Mouse (Mus musculus) limb, embryonic 10.5 days (tissue): ENCODE results near the gene Eya4. TPM values are rescaled to one million over a fixed set of nuclear protein-coding genes. Genes with fewer than 3 reads are reported as not detected.

Experiments used
- DNase-seq: peaks from one replicate; pipeline ENCODE4 v3.0.0-alpha.2; 2017; ENCODE audit warnings: low spot score
- H3K27ac ChIP-seq: fragments of 300-500 bp; sonication (generic); 2 replicates; pipeline ENCODE4 v1.5.1; 2016; ENCODE audit warnings: mild to moderate bottlenecking
- H3K27me3 ChIP-seq: fragments of 300-500 bp; sonication (generic); 2 replicates; pipeline ENCODE4 v1.6.1; 2016; ENCODE audit warnings: low read depth, mild to moderate bottlenecking; ENCODE audit not compliant: poor library complexity, severe bottlenecking
- H3K36me3 ChIP-seq: fragments of 300-500 bp; sonication (generic); 2 replicates; pipeline ENCODE4 v1.6.1; 2016; ENCODE audit warnings: mild to moderate bottlenecking, moderate library complexity
- H3K4me1 ChIP-seq: fragments of 300-500 bp; sonication (generic); 2 replicates; pipeline ENCODE4 v1.6.1; 2016
- H3K4me3 ChIP-seq: fragments of 300-500 bp; sonication (generic); 2 replicates; pipeline ENCODE4 v1.5.1; 2016; ENCODE audit warnings: mild to moderate bottlenecking, moderate library complexity
- H3K9me3 ChIP-seq: fragments of 300-500 bp; sonication (generic); replicated peaks from 2 replicates; pipeline ENCODE4 v1.6.1; 2016; ENCODE audit warnings: mild to moderate bottlenecking
- WGBS: fragments of 180-500 bp; shearing (Covaris S2); methylation state at CpG from one replicate; pipeline ENCODE4 v1.1.7; 2016; 5-methylcytosine and 5-hydroxymethylcytosine counted together
- polyA plus RNA-seq: library from polyadenylated mRNA; unstranded; fragments of >200 nt; fragmentation: Nextera tagmentation; extraction: Ambion mirVana; gene quantifications from 2 replicates; pipeline ENCODE4 v1.2.1, GENCODE M21; 2016

Eya4 gene
- polyA plus RNA-seq, 1 experiment from 2014 or later: 8.5 TPM

DNA sequence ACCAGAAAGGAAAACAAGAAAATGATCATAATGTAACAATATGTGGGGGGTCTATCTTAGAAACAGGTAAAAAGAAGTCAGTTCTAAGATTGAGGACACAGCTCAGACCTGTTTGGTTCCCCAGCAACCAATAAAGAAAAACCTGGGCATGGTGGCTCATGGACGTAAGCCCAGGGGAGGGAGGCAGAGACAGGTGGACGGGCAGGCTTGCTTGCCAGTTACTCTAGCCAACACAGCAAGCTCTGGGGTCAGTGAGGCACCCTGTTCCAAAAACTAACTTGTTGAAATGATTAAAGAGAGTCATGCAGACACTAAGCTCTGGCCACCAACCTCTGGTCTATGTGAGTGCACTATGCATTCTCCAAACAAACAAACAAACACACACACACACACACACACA lies 139.2 kb downstream of the Eya4 start:
- Histone ChIP-seq H3K27me3 (no peaks in the 10 kb centered on the region), H3K36me3 (no peaks in the 10 kb centered on the region), H3K4me1 (no peaks in the 10 kb centered on the region; the same call in 1 of the 2 replicates), H3K4me3 (no peak overlapping the region), H3K27ac (no peak overlapping the region), H3K9me3 (no peaks in the 10 kb centered on the region)
- WGBS: 77% methylated on average over 2 of the region's 2 CpGs
- DNase-seq: no peak

DNA sequence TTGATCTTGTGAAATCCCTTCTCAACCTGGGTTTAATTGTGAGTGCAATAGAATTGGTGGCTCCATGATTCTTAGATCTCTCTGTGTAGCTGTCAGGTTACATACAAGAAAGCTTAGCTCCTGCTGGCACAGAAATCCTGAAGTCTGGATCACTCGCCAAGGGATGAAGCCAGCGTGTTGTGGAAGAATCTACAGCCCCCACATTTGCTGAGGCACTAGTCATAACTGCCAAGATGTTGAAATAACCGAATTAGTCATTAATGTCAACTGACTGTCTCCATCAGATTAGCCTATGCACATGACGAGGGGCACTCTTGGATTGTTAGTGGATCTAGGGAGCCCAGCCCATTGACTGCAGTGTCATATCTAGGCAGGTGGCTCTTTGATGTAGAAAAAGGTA lies 146.7 kb downstream of the Eya4 start:
- Histone ChIP-seq H3K27me3 (no peaks in the 10 kb centered on the region), H3K9me3 (no peaks in the 10 kb centered on the region), H3K27ac (no peak overlapping the region), H3K4me3 (no peak overlapping the region), H3K36me3 (no peaks in the 10 kb centered on the region), H3K4me1 (peaks cover 19% of the 10 kb centered on the region)
- WGBS: 63% methylated on average over 4 of the region's 4 CpGs
- no peak for DNase-seq

DNA sequence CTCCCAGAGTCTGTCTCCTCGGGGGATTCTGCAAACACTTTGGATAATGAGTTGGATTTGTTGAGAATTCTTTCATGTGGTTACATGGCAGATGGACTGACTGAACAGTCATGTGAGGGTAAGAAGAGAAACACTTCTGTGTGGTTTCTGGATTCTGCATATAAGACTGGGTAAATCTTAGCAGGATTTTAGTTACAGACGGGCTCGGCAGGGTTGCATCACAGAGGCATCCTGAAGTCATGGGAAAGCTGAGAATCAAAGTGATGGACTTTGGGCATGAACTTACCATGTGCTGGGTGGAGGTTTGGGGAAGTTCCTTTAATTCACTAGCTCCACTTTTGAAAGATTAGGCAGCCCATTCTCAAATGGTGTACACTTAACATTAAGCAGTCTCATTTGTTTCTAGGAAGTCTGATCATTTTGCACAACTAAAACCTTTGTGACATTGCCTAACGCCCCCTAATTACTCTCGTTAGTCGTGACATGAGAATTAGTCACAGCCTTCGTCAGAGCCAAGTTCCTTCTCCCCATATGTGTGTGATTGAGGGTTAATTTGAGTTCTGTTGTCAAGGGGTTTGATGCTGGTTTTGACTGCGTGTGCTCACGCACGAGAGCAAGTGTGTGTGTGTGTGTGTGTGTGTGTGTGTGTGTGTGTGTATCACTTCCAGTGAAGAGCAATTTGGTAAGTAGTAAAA lies 147.3 kb downstream of the Eya4 start:
- H3K4me1 ChIP-seq: peaks cover 19% of the 10 kb centered on the region
- H3K9me3 ChIP-seq: no peaks in the 10 kb centered on the region
- 51% methylated on average over 10 of the region's 10 CpGs for WGBS
- DNase-seq: no peak
- H3K36me3 ChIP-seq: no peaks in the 10 kb centered on the region
- no peak overlapping the region for H3K27ac ChIP-seq
- H3K4me3 ChIP-seq: no peak overlapping the region
- no peaks in the 10 kb centered on the region for H3K27me3 ChIP-seq

DNA sequence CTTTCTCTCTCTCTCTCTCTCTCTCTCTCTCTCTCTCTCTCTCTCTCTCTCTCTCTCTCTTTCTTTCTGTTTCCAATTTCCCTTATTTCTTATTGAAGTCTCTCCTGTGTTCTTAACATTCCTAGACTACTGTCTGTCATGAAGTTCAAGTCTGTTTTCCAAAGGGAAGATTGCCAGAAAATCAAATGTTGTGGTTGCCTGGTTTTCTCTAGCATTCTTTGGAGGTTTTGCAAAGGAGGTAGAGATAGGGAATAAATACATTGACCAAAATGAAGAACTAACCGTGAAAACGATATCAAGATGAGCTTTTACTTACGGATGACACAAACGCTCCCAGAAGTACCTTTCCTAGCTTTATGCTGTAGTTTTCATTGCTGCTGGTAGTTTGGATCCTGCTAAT lies 148.0 kb downstream of the Eya4 start:
- Histone ChIP-seq H3K27ac (no peak overlapping the region), H3K27me3 (no peaks in the 10 kb centered on the region), H3K4me3 (no peak overlapping the region), H3K4me1 (peaks cover 19% of the 10 kb centered on the region), H3K9me3 (no peaks in the 10 kb centered on the region), H3K36me3 (no peaks in the 10 kb centered on the region)
- DNase-seq: no peak
- 96% methylated on average over 4 of the region's 4 CpGs for WGBS

DNA sequence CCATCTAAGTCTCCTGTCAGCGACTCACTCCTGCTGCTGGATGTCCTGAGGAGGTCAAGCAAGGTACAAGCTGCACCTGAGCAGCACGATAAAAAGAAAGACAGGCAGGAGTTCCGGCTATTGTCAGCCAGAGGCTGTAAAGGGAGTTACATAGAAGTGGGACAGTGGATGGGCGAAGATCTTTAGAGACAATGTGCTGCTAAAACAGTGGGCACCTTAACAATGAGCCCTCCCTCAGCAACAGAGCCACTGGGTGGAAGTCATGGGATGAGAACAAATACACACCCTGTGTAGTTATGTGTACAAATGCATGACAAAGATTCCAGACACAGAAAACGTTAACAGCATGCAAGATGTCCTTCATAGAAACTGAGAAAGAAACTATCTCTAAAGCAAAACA lies 152.3 kb downstream of the Eya4 start:
- H3K9me3 ChIP-seq: no peaks in the 10 kb centered on the region
- H3K27me3 ChIP-seq: no peaks in the 10 kb centered on the region
- H3K4me3 ChIP-seq: no peak overlapping the region
- WGBS: 86% methylated on average over 5 of the region's 5 CpGs
- no peaks in the 10 kb centered on the region for H3K36me3 ChIP-seq
- no peak overlapping the region for H3K27ac ChIP-seq
- DNase-seq: no peak
- peaks cover 9% of the 10 kb centered on the region for H3K4me1 ChIP-seq

DNA sequence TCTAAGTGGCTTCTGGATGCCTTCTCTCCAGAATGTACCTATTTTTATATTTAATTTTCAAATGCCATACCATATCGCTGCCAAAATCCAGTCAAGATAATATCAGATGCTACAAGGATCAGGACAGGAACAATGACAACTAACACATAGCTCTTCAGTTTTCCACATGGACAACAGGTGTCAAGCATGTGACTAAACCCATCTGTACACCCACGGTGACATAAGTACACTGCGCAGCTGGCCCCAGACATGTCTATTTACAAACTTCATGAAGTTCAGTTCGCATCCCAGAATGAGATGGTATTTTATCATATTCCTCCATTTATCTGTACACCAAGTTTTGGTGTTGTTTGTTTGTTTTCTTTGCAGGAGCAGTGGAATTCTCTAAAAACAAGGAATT lies 154.2 kb downstream of the Eya4 start:
- Histone ChIP-seq H3K36me3 (no peaks in the 10 kb centered on the region), H3K4me1 (peaks cover 5% of the 10 kb centered on the region), H3K4me3 (no peak overlapping the region), H3K9me3 (no peaks in the 10 kb centered on the region), H3K27ac (no peak overlapping the region), H3K27me3 (no peaks in the 10 kb centered on the region)
- 93% methylated on average over 4 of the region's 4 CpGs for WGBS
- no peak for DNase-seq

DNA sequence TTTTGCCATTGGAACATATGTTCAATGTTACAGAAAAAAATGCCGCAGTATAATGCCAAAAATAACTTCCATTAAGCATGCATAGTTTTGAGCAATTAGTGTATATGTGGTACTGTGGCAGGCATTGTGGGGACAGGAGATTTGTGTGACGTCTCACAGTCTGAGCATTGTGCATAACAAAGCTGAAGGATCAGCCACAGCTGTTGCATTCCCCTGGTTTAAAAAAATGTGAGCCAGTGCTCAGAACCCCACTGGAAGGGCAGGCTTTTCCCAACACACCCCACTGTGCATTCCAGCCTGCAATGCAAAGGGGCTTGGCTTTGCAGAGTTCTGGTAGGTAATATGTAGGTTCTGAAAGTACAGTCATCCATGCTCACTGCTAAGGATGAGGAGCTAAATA lies 155.2 kb downstream of the Eya4 start:
- no peaks in the 10 kb centered on the region for H3K9me3 ChIP-seq
- WGBS: 66% methylated on average over 2 of the region's 2 CpGs
- DNase-seq: no peak
- H3K27me3 ChIP-seq: no peaks in the 10 kb centered on the region
- no peak overlapping the region for H3K4me3 ChIP-seq
- H3K4me1 ChIP-seq: peaks cover 5% of the 10 kb centered on the region
- H3K36me3 ChIP-seq: no peaks in the 10 kb centered on the region
- no peak overlapping the region for H3K27ac ChIP-seq

DNA sequence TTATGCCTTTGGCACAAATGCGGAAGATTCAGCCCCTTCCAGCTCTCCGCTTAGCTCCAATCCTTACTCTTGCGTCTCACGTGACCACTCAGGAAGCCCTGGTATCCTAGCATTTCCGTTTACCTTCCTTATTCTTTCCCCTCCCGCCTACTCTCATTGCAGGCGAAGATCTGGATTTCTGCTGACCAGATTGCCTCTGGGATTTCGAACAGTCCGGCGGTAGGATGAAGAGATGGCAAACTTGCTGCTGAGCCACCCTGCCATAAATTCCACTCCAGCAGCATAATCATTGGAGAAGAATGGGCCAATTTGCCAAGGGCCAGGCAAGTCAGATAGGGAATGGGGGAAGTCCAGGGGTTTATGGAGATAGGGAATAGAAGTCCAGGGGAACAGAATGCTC lies 160.8 kb downstream of the Eya4 start:
- Histone ChIP-seq H3K4me3 (no peak overlapping the region), H3K4me1 (peaks cover 8% of the 10 kb centered on the region; the same call in 1 of the 2 replicates), H3K36me3 (no peaks in the 10 kb centered on the region), H3K9me3 (no peaks in the 10 kb centered on the region), H3K27ac (no peak overlapping the region), H3K27me3 (no peaks in the 10 kb centered on the region)
- WGBS: 79% methylated on average over 10 of the region's 10 CpGs
- DNase-seq: no peak

DNA sequence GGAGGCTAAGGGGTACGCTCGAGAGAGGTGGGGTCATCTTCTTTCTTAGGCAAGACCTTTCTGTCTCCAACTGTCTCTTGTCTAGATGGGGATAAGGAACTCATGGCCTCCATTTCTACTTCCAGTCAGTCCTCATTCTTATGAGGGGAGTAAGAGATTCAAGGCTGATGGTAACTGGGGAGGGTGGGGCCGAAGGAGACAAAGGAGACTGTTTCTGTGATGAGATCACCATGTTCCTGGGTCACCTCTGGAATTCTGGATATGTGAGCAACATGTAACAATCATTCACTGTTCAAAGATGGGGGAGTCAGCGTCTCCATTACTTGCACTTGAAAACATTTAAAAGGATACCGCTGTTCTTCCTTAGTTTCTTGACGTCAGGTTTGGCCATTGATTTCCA lies 165.2 kb downstream of the Eya4 start:
- no peak for DNase-seq
- H3K4me1 ChIP-seq: peaks cover 8% of the 10 kb centered on the region; the same call in 1 of the 2 replicates
- no peaks in the 10 kb centered on the region for H3K36me3 ChIP-seq
- no peaks in the 10 kb centered on the region for H3K9me3 ChIP-seq
- H3K27me3 ChIP-seq: no peaks in the 10 kb centered on the region
- no peak overlapping the region for H3K4me3 ChIP-seq
- no peak overlapping the region for H3K27ac ChIP-seq
- WGBS: 92% methylated on average over 6 of the region's 6 CpGs

DNA sequence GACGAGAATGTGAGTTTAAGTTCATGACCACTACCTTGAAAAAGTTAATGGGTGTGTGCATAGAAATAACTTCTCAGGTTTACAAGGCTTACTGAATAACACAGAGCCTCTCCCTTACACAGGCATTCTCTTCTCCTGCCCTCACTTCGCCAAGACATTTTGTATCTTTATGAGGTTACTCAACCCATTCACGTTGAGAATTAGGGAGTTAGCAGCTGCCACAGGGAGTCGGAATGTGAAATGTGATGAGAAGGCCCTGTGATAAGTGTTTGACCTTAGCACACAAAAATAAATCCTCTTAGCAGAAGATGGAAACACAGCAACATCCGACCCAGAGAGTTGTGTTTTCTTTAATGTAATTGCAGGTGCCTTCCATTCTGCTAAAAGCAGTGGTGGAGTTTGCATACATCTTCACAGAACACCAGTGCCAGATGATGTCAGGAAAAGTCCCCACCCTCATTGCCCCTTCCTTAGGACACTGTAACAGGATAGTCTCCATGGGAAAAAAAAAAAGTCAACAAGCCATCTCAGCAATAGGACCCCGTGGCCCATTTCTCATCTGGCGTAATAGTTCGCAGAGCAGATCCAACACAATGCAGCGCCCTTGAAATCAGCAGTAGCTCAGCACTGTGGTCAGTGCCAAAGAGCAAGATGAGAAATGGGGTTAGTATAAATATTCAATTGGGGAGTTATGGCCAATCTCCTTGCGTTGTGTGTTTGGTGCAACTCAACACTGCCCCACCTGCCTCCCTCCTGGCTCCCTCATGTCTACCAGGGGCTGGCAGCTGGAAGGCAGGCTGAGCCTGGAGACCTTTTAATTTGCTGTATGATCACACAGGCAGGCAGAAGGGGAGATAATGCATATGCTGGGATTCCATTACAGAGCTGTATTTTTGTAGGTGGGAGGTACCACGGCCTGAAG lies 168.8 kb downstream of the Eya4 start:
- Histone ChIP-seq H3K27ac (no peak overlapping the region), H3K27me3 (no peaks in the 10 kb centered on the region), H3K36me3 (no peaks in the 10 kb centered on the region), H3K4me3 (no peak overlapping the region), H3K4me1 (peaks cover 4% of the 10 kb centered on the region), H3K9me3 (no peaks in the 10 kb centered on the region)
- DNase-seq: no peak
- 88% methylated on average over 11 of the region's 11 CpGs for WGBS

DNA sequence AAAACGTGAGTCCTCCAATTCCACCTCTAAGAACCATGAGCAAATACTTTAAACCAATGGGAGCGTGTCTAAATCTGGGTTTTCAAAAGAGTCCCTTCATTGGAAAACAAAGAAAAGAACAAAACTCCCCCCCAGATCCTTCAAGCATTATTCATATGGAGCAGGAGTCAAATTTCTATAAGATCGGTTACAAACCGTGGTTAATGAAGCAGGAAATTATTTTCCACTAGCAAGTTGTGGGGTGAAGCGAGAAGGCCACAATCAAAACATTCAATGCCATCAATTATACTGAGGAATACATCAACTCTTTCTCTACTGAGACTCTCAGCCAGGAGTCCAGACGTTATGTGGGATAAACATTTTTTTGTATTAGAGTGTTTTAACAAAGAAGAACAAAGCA lies 171.3 kb downstream of the Eya4 start:
- Histone ChIP-seq H3K4me3 (no peak overlapping the region), H3K27ac (no peak overlapping the region), H3K4me1 (peaks cover 4% of the 10 kb centered on the region), H3K9me3 (no peaks in the 10 kb centered on the region), H3K27me3 (no peaks in the 10 kb centered on the region), H3K36me3 (no peaks in the 10 kb centered on the region)
- no peak for DNase-seq
- WGBS: 75% methylated on average over 6 of the region's 6 CpGs

DNA sequence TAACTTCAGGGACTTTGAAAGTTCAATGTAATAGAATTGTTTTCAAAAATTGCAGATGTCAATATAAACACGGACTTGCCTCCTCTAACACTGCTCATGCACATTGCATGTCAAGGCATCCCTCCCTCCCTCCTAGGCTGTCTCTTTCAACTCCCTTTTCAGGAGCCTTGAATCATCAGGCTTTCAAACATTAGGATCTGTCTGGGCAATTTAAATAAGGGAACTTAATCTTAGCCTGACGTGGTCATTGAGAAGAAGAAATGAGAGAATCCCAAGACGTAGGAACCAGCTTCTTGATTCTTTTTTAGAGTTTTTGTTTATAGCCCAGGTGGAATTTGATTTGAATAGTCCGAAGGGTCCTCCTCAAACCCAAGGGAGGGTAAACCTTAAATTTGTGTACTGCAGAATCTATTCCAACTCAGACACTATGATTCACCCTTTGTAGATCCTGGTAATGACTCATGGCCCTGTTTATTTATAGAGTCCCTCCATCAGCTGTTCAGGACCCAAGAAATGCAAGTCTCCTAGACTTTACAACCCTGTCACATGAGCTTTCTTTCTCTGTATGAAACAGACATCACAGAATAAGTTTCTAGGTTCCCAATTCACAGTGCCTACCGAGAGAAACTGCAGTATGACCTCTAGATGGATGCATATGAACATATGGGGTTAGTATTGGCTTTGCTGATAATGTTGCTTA lies 173.1 kb downstream of the Eya4 start:
- Histone ChIP-seq H3K4me1 (peaks cover 4% of the 10 kb centered on the region), H3K27me3 (no peaks in the 10 kb centered on the region), H3K27ac (no peak overlapping the region), H3K9me3 (no peaks in the 10 kb centered on the region), H3K4me3 (no peak overlapping the region), H3K36me3 (no peaks in the 10 kb centered on the region)
- DNase-seq: no peak
- whole genome bisulfite sequencing: 87% methylated on average over 5 of the region's 5 CpGs
